Mouse (Mus musculus) CD4-positive, CD25-positive, alpha-beta regulatory T cell, adult 2 months (primary cell): ENCODE measurements at regions not wholly inside any gene's neighbourhood (a gene's known extent, or its start where the extent isn't known, plus 50 kb on each side); places are given as distances from the start of the nearest gene placed in this dataset.

ENCODE experiments used
- DNase-seq: peaks from one replicate; pipeline ENCODE4 v3.0.0-alpha.2; 2012; ENCODE audit warnings: low read depth, low spot score

- DNase-seq: no peak
Measured at GRCm38 (mm10) chr3:118418981-118419380, 142.9 kb upstream of the Dpyd start.

- DNase-seq: no peak
Measured at GRCm38 (mm10) chr3:118421701-118422100, 140.2 kb upstream of the Dpyd start.

GRCm38 (mm10) chr3:118425748-118426147 is 136.2 kb upstream of the Dpyd start:
- no peak for DNase-seq

GRCm38 (mm10) chr3:118428523-118428922 is 133.4 kb upstream of the Dpyd start:
- DNase-seq: no peak

- DNase-seq: no peak
Measured at GRCm38 (mm10) chr3:118429825-118430630, 131.9 kb upstream of the Dpyd start.

- no peak for DNase-seq
Measured at GRCm38 (mm10) chr3:118430631-118430906, 131.4 kb upstream of the Dpyd start.

- no peak for DNase-seq
Measured at GRCm38 (mm10) chr3:118431031-118431723, 130.8 kb upstream of the Dpyd start.

GRCm38 (mm10) chr3:118433441-118434021 is 128.4 kb upstream of the Dpyd start:
- DNase-seq: no peak

GRCm38 (mm10) chr3:118434311-118434710 is 127.6 kb upstream of the Dpyd start:
- no peak for DNase-seq

GRCm38 (mm10) chr3:118434847-118435246 is 127.1 kb upstream of the Dpyd start:
- no peak for DNase-seq

- no peak for DNase-seq
Measured at GRCm38 (mm10) chr3:118435248-118435647, 126.7 kb upstream of the Dpyd start.

GRCm38 (mm10) chr3:118443742-118444332 is 118.1 kb upstream of the Dpyd start:
- DNase-seq: no peak

- no peak for DNase-seq
Measured at GRCm38 (mm10) chr3:118445360-118445759, 116.6 kb upstream of the Dpyd start.

- DNase-seq: no peak
Measured at GRCm38 (mm10) chr3:118459636-118460035, 102.3 kb upstream of the Dpyd start.

- no peak for DNase-seq
Measured at GRCm38 (mm10) chr3:118465611-118466010, 96.3 kb upstream of the Dpyd start.

- DNase-seq: no peak
Measured at GRCm38 (mm10) chr3:118472215-118472799, 89.6 kb upstream of the Dpyd start.

- no peak for DNase-seq
Measured at GRCm38 (mm10) chr3:118478065-118478464, 83.9 kb upstream of the Dpyd start.

- DNase-seq: no peak
Measured at GRCm38 (mm10) chr3:118480515-118481248, 81.2 kb upstream of the Dpyd start.

- DNase-seq: no peak
Measured at GRCm38 (mm10) chr3:118485966-118486365, 76.0 kb upstream of the Dpyd start.

GRCm38 (mm10) chr3:118487408-118487807 is 74.5 kb upstream of the Dpyd start:
- DNase-seq: no peak

- DNase-seq: no peak
Measured at GRCm38 (mm10) chr3:118491101-118491500, 70.8 kb upstream of the Dpyd start.
